Mouse (Mus musculus) kidney, adult 2 months (tissue): Measurements from ENCODE around the gene Asic3. TPM values are rescaled to one million over a fixed set of nuclear protein-coding genes. Genes with fewer than 3 reads are reported as not detected.

Experiments used
- DNase-seq: peaks from one replicate; pipeline ENCODE4 v3.0.0; 2021
- H3K27ac ChIP-seq: fragments of 200-500 bp; 2 replicates; pipeline ENCODE4 v1.5.1; 2012; ENCODE audit warnings: low read depth, low read length, control low read depth, inconsistent platforms; ENCODE audit not compliant: insufficient read depth
- H3K27me3 ChIP-seq: fragments of 200-500 bp; replicated peaks from 2 replicates; pipeline ENCODE4 v1.6.1; 2012; ENCODE audit warnings: mild to moderate bottlenecking, moderate library complexity, low read length, inconsistent platforms; ENCODE audit not compliant: control insufficient read depth, insufficient read depth
- H3K36me3 ChIP-seq: fragments of 200-500 bp; 2 replicates; pipeline ENCODE4 v1.6.1; 2012; ENCODE audit warnings: mild to moderate bottlenecking, moderate library complexity, low read length, inconsistent platforms; ENCODE audit not compliant: control insufficient read depth, insufficient read depth
- H3K4me1 ChIP-seq: fragments of 200-500 bp; 2 replicates; pipeline ENCODE4 v1.6.1; 2011; ENCODE audit warnings: low read length; ENCODE audit not compliant: control insufficient read depth, insufficient read depth
- H3K4me3 ChIP-seq: fragments of 200-500 bp; 2 replicates; pipeline ENCODE4 v1.5.1; 2011; ENCODE audit warnings: mild to moderate bottlenecking, low read depth, low read length, control low read depth; ENCODE audit not compliant: insufficient read depth
- CTCF ChIP-seq: fragments of 200-500 bp; conservative IDR thresholded peaks from 2 replicates; pipeline ENCODE4 v1.5.1; 2011; ENCODE audit warnings: low read depth, mild to moderate bottlenecking, control low read depth, low read length, moderate library complexity, mixed read lengths; ENCODE audit not compliant: insufficient read depth, insufficient read length
- POLR2A ChIP-seq: fragments of 200-500 bp; IDR thresholded peaks from one replicate; pipeline ENCODE4 v1.6.1; 2011; ENCODE audit warnings: low read depth, low read length, control low read depth
- WGBS: fragments of 180-500 bp; shearing (Covaris S2); methylation state at CpG from one replicate; pipeline ENCODE4 v1.1.7; 2018; 5-methylcytosine and 5-hydroxymethylcytosine counted together
- polyA plus RNA-seq: library from polyadenylated mRNA; depleted of rRNA; stranded (reverse); fragments of >200 nt; gene quantifications from 2 replicates; pipeline ENCODE4 v1.2.3, GENCODE M21; 2012

Gene Asic3
- polyA plus RNA-seq, 1 experiment, result 0.20 TPM

GRCm38 (mm10) chr5:24405389-24405876 lies 7.8 kb upstream of the Asic3 start:
- Histone ChIP-seq H3K27ac (no peak overlapping the region), H3K27me3 (no peaks in the 10 kb centered on the region), H3K36me3 (no peaks in the 10 kb centered on the region), H3K4me3 (no peak overlapping the region), H3K4me1 (no peaks in the 10 kb centered on the region)
- TF ChIP-seq CTCF (no peak), POLR2A (no peak)
- no peak for DNase-seq
- whole genome bisulfite sequencing, result 75% methylated on average over 3 of the region's 3 CpGs

GRCm38 (mm10) chr5:24408651-24409050 lies 4.5 kb upstream of the Asic3 start:
- DNase-seq, result peak; percentile 34
- Histone ChIP-seq H3K4me1 (no peaks in the 10 kb centered on the region), H3K27ac (no peak overlapping the region), H3K27me3 (no peaks in the 10 kb centered on the region), H3K4me3 (no peak overlapping the region), H3K36me3 (no peaks in the 10 kb centered on the region)
- 66% methylated on average over 13 of the region's 13 CpGs for WGBS
- TF ChIP-seq POLR2A (no peak), CTCF (no peak)

DNA sequence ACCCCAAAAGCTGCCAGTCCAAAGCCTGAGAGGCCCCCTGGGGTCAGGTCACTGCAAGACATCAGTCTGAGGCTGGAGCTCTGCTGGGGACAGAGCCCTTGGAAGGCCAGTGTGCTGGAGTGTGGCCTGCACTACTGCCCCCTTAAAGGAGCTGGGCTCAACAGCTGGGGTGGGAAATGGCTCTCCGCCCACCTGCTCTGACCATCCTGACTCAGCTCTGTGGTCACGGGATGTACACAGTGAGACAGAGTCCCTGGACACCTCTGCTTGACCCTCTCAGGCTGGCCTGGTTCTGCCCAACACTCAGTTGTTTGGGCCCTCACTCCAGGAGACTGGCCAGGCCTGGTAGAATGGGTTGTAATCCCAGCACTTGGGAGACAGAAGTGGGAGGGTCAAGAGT lies 3.7 kb upstream of the Asic3 start:
- no peak for TF ChIP-seq CTCF
- no peak for TF ChIP-seq POLR2A
- H3K4me3 ChIP-seq, result no peak overlapping the region
- H3K27me3 ChIP-seq, result no peaks in the 10 kb centered on the region
- DNase-seq, result no peak
- no peak overlapping the region for H3K27ac ChIP-seq
- 65% methylated on average over 2 of the region's 2 CpGs for WGBS
- H3K36me3 ChIP-seq, result no peaks in the 10 kb centered on the region
- no peaks in the 10 kb centered on the region for H3K4me1 ChIP-seq

GRCm38 (mm10) chr5:24412063-24412462 lies 1.1 kb upstream of the Asic3 start:
- no peak overlapping the region for H3K4me3 ChIP-seq
- 86% methylated on average over 2 of the region's 2 CpGs for WGBS
- no peaks in the 10 kb centered on the region for H3K27me3 ChIP-seq
- no peaks in the 10 kb centered on the region for H3K36me3 ChIP-seq
- no peak overlapping the region for H3K27ac ChIP-seq
- TF ChIP-seq CTCF (no peak), POLR2A (no peak)
- DNase-seq, result no peak
- no peaks in the 10 kb centered on the region for H3K4me1 ChIP-seq

GRCm38 (mm10) chr5:24413938-24414337 lies 746 bp downstream of the Asic3 start:
- no peak overlapping the region for H3K27ac ChIP-seq
- no peak for DNase-seq
- no peak overlapping the region for H3K4me3 ChIP-seq
- H3K36me3 ChIP-seq, result no peaks in the 10 kb centered on the region
- WGBS, result 48% methylated on average over 13 of the region's 13 CpGs
- no peaks in the 10 kb centered on the region for H3K4me1 ChIP-seq
- TF ChIP-seq POLR2A (no peak), CTCF (no peak)
- no peaks in the 10 kb centered on the region for H3K27me3 ChIP-seq

DNA sequence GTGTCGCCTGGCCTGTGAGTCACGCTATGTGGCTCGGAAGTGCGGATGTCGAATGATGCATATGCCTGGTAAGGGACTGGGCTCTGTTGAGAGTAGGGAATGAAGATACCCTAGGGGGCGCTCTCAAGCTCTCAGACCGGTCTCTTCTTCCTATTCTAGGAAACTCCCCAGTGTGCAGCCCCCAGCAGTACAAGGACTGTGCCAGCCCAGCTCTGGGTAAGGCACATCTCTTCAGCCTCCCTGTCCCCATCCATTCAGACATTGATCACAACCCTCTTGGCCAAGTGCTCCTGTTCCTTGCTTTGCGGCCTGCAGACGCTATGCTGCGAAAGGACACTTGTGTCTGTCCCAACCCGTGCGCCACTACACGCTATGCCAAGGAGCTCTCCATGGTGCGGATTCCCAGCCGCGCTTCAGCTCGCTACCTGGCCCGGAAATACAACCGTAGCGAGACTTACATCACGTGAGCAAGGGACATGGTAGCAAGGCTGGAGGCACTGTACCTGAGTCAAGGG lies 3.1 kb downstream of the Asic3 start:
- Histone ChIP-seq H3K4me3 (no peak overlapping the region), H3K27ac (no peak overlapping the region), H3K36me3 (no peaks in the 10 kb centered on the region), H3K4me1 (no peaks in the 10 kb centered on the region), H3K27me3 (no peaks in the 10 kb centered on the region)
- peak; percentile 65 for TF ChIP-seq CTCF
- TF ChIP-seq POLR2A, result no peak
- WGBS, result 4% methylated on average over 21 of the region's 21 CpGs
- peak; percentile 71 for DNase-seq

DNA sequence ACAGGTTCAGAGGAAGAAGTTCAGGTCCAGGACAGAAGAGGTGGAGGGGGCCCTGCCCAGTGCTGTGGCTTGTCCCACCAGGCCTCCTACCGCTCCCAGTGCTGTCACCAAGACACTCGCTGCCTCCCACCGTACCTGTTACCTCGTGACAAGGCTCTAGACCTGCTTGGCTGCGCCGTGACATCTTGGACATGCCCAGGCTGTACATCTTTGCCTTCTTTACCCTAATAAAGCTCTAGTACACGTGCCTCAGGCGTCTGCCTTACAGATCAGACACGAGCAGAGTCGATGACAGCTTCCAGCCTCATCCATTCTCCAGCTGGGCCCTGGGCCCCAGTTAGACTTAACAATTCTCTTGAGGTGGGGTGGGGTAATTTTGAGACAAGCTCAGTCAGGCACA lies 4.4 kb downstream of the Asic3 start:
- DNase-seq, result no peak
- TF ChIP-seq POLR2A (no peak), CTCF (no peak)
- no peaks in the 10 kb centered on the region for H3K27me3 ChIP-seq

GRCm38 (mm10) chr5:24420381-24420780 lies 7.2 kb downstream of the Asic3 start:
- no peaks in the 10 kb centered on the region for H3K4me1 ChIP-seq
- H3K36me3 ChIP-seq, result no peaks in the 10 kb centered on the region
- H3K27me3 ChIP-seq, result no peaks in the 10 kb centered on the region
- WGBS, result 95% methylated on average over 9 of the region's 9 CpGs
- no peak overlapping the region for H3K27ac ChIP-seq
- H3K4me3 ChIP-seq, result no peak overlapping the region
- no peak for DNase-seq
- no peak for TF ChIP-seq POLR2A
- no peak for TF ChIP-seq CTCF

More for the DNA sequence above, 4.4 kb downstream of the Asic3 start:
- no peaks in the 10 kb centered on the region for H3K4me1 ChIP-seq
- H3K4me3 ChIP-seq, result no peak overlapping the region
- WGBS, result 93% methylated on average over 10 of the region's 10 CpGs
- no peaks in the 10 kb centered on the region for H3K36me3 ChIP-seq
- no peak overlapping the region for H3K27ac ChIP-seq
